Mouse (Mus musculus): ENCODE measurements around the gene Cd9. TPM values are rescaled to one million over a fixed set of nuclear protein-coding genes. Genes with fewer than 3 reads are reported as not detected.

Gene Cd9
- total RNA-seq, 2 experiments from 2014 or later = 120 TPM

GRCm38 (mm10) chr6:125476090-125476489 lies 18.5 kb downstream of the Cd9 start:
- DNase-seq = no peak

- DNase-seq = no peak
Observed at GRCm38 (mm10) chr6:125475184-125475583, 19.4 kb downstream of the Cd9 start.

DNA sequence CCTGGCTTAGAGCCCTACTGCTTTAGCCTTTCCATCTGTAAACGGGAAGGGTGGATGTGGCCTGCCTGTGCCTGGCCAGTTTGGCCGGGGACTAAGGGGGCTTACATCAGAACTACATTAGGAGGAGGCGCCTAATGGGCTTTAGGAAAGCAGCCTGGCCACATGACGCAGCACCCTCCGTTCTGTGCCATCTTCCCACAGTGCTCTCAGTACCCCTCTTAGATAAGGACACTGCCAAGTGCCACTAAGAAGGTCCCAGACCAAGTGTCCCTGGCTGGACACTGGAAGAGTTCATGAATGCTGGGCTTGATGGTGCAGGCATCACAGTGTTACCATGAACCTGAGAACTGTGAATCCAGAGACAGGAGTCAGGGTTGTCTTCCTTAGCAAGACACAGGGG lies 20.7 kb downstream of the Cd9 start:
- DNase-seq = no peak

DNA sequence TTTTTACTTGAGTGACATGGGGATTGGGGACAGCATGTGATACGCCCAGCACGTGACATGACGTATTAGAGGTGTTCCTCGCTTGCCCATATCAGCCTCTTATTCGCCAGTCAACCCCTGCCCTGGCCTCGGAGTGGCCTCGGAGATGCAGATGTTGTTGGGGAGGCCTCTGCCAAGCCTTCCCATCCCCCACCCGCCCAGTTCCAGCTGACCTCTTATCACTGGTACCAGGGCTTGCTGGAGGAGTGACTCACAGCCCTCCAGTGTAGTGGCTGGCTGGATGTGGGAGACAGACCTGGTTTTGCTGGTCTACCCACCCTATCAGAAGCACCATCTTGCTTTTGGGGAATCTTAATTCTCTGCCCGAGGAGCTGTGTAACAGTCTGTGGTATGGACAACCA lies 21.3 kb downstream of the Cd9 start:
- no peak for DNase-seq

GRCm38 (mm10) chr6:125471921-125472320 lies 22.7 kb downstream of the Cd9 start:
- DNase-seq = no peak

DNA sequence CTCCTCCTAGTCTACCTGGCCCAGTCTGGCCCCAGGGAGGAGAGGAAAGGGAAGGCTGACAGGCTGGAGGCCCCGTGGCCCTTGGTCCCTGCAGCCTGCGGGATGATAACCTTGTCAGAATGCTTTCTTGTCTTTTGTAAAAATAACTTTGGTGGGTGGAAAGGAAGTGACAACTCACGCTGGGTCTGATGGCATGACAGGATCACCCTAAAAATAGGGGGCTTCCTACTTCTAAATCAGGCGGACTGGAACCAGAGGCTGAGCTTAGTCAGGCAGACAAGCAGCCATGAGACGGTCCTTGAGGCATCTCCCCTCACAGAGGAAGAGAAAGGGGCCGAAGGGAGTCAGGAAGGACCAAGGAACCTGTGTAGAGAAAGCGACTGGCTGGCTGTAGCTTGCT lies 23.3 kb downstream of the Cd9 start:
- no peak for DNase-seq

GRCm38 (mm10) chr6:125470616-125471015 lies 24.0 kb downstream of the Cd9 start:
- no peak for DNase-seq

DNA sequence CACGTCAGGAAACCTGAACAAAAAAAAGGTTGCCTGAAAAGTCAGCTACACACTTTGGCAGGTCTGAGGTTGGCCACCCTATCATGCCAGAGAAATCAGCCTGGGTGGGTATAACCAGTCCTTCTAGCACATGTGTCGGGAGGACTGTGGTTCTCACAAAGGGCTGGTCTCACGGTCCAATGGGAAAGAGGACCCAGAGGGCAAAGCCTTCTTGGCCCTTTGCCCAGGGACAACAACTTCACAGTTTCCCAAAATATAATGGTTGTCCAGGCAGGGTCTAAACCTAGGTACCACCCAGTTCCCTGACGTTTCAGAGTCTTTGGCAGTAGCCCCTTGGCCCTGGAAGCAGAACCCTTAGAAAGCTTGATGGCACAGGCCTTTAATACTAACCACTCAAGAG lies 25.4 kb downstream of the Cd9 start:
- no peak for DNase-seq

DNA sequence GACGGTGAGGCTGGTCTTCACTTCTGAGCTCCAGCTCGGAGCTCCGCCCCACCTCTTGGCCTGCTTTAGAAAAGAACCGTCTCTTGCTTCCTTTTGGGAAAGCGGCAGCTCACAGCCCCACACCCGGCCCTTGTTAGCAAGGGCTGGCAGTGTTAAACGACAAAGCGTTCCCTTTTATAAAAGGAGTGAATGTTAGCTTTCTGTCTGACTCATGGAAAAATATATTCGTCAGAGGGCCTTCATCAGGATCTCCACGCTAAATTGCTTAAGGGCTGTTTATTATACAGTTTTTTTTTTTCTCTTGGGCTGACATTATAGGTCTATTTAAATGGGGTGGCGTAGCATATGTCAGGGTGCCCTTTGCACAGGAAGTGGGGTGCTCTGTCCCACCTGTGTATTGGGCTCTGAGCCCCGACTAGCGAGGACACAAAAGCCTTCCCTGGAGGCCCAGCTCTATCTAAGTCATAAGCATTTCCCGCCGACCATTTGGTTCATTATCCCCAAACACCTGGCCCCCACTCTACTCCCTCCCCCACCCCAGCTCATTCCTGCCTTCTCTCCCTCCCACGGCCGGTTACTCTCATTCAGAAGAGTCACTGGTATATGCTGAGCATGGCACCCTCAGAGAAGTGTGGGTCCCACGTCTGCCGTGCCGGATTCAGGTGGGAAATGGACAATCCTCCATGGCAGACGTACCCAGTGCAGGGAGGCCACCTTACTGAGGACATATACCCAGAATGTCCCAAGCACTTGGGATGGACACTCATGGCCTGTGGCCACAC lies 26.2 kb downstream of the Cd9 start:
- DNase-seq = no peak

DNA sequence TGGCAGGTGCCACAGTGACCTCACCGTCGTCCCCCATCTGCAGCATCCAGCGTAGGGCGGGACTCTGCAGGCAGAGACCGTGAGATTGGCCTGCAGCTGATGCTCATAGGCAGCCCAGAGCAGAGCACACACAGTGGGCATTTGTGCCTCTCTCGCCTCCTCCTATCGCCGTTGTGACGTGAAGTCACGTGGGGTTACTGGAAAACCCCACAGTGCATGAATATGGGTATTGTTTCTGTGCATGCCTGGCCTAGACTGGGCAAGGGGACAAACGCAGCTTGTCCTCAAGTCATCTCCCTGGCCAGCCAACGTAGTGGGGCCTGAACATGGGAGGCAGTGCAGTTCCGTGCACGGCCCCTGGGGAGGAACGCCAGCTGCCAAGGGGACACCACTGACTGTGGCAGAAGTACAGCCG lies 27.3 kb downstream of the Cd9 start:
- peak; percentile 63 for DNase-seq

GRCm38 (mm10) chr6:125462312-125462711 lies 32.3 kb downstream of the Cd9 start:
- no peak for DNase-seq

GRCm38 (mm10) chr6:125461788-125462187 lies 32.8 kb downstream of the Cd9 start:
- no peak for DNase-seq

DNA sequence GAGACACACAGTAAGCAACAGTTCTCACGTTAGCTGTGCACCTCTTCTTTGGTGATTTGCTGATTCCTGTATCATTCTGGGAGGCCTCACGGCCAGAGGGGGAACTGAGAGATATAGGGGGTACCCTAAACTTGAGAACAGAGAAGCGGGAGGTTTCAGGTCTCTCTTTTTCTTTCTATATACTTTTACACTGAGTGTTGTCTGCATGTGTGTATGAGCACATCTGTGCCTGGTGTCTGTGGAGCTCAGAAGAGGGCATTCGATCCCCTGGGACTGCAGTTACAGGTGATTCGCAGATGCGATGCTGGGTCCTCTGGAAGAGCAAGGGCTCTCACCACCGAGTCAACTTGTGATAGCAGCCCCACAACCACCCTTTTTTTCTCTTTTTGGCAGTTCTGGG lies 33.3 kb downstream of the Cd9 start:
- DNase-seq = no peak

GRCm38 (mm10) chr6:125460589-125460988 lies 34.0 kb downstream of the Cd9 start:
- DNase-seq = no peak

DNA sequence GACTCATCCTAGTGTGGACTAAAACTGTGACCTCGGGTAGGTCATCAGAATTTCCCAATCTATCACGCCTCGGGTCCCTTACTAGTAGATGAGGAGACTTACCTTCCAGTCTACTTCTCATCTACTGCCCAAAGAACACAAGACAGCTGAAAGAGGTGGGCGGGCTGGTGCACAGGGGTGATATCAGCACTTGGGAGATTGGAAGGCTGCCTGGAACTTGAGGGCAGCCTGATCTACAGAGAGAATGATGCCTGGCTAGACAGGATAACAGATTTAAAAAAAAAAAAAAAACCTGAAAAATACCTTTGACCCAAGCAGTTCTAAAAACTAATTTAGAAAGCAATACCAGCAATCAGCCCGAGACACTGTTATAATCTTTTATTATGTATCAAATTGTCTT lies 34.7 kb downstream of the Cd9 start:
- no peak for DNase-seq

GRCm38 (mm10) chr6:125455806-125456520 lies 38.6 kb downstream of the Cd9 start:
- no peak for DNase-seq

DNA sequence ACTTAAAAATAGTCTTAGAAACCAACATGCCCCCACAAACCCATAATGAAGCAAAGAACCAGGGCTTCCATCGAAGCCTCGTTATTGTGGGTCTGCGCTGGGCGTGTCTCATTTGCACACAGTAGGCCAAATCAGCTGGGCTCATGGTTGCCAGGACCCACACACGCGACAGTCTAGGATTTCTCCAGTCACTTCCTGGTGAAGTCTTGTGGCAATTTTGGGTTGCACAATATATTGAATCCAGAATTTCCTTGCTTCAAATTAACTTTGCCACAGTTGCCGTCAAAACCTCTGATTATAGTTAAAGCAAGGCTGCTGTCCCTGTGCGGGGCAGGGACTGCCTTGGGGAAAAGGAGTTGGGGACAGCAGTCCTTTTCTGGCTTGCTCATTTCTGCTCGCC lies 39.9 kb downstream of the Cd9 start:
- no peak for DNase-seq

- no peak for DNase-seq
Observed at GRCm38 (mm10) chr6:125454299-125454698, 40.3 kb downstream of the Cd9 start.

DNA sequence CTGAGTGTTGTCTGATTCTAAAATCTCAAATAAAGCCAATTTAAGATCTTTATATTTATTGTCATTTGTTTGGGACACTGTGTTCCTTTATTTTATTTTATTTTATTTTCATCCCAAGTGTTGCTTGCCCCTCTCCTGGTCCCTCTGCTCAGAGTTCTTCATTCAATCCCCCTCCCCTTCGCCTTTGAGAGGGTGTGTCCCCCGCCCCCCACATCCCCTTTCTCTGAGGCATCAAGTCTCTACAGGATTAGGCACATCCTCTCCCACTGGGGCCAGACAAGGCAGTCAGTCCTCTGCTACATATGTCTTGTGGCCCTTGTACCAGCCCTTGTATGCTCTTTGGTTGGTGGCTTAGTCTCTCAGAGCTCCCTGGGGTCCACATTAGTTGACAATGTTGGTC lies 46.9 kb downstream of the Cd9 start:
- DNase-seq = no peak

- peak; percentile 24 for DNase-seq
Observed at GRCm38 (mm10) chr6:125447205-125447604, 47.4 kb downstream of the Cd9 start.

DNA sequence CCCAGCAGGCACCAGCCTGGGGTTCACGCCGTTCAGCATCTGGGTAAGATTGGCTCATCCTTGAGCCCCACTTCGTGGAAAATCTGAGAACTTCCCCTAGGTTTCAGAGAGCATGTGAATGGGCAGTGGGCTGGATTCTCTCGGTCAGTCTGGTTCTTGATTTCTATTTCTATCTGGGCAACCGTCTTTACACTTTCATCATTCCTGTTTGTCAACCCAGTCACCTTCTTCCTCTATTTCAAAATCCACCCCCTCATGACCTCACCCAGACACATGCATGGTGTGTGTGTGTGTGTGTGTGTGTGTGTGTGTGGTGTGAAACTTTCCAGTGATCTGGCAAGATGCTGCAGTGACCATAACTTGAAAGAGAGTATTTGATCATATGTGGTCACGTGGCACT lies 49.2 kb downstream of the Cd9 start:
- DNase-seq = no peak

- DNase-seq = no peak
Observed at GRCm38 (mm10) chr6:125442591-125442990, 52.0 kb downstream of the Cd9 start.

- DNase-seq = no peak
Observed at GRCm38 (mm10) chr6:125436753-125437152, 57.8 kb downstream of the Cd9 start.

Measured in adrenal gland, postnatal 10 days (tissue).